Mouse (Mus musculus) heart, embryonic 14.5 days (tissue): ENCODE measurements at regions not wholly inside any gene's neighbourhood (a gene's known extent, or its start where the extent isn't known, plus 50 kb on each side); places are given as distances from the start of the nearest gene placed in this dataset.

Source experiments
- ATAC-seq: fragments of 200-750 bp; cut with Nextera tagmentation; 2 replicates; pipeline ENCODE4 v1.8.0; 2017; ENCODE audit warnings: low read depth, moderate TSS enrichment; ENCODE audit not compliant: insufficient number of reproducible peaks, insufficient read depth, low FRiP score
- H3K27ac ChIP-seq, 2 experiments: fragments of 200-500 bp in 1 of 2; fragments of 300-500 bp in 1 of 2; sonication (generic) in 1 of 2; replicated peaks in 1 of 2; 2 replicates each; pipeline ENCODE4 v1.5.1; 2012 to 2014; ENCODE audit warnings: low read depth in 2 of 2, low read length in 2 of 2, control low read depth in 1 of 2, mild to moderate bottlenecking in 1 of 2, mixed read lengths in 1 of 2; ENCODE audit not compliant: control insufficient read depth in 1 of 2, insufficient read depth in 1 of 2
- H3K27me3 ChIP-seq: fragments of 300-500 bp; sonication (generic); 2 replicates; pipeline ENCODE4 v1.6.1; 2014; ENCODE audit warnings: mild to moderate bottlenecking, low read length, control low read depth; ENCODE audit not compliant: control insufficient read depth, insufficient read depth
- H3K36me3 ChIP-seq: fragments of 300-500 bp; sonication (generic); 2 replicates; pipeline ENCODE4 v1.6.1; 2014; ENCODE audit warnings: mild to moderate bottlenecking, control low read depth, low read length, mixed read lengths; ENCODE audit not compliant: control insufficient read depth, insufficient read depth
- H3K4me1 ChIP-seq, 2 experiments: fragments of 200-500 bp in 1 of 2; fragments of 300-500 bp in 1 of 2; sonication (generic) in 1 of 2; 2 replicates each; pipeline ENCODE4 v1.6.1; 2012 to 2014; ENCODE audit warnings: low read length in 2 of 2, control low read depth in 1 of 2, mixed read lengths in 1 of 2; ENCODE audit not compliant: control insufficient read depth in 2 of 2, insufficient read depth in 2 of 2
- H3K4me2 ChIP-seq: fragments of 300-500 bp; sonication (generic); 2 replicates; pipeline ENCODE4 v1.6.1; 2014; ENCODE audit warnings: mild to moderate bottlenecking, low read length
- H3K4me3 ChIP-seq, 2 experiments: fragments of 200-500 bp in 1 of 2; fragments of 300-500 bp in 1 of 2; sonication (generic) in 1 of 2; 2 replicates each; pipeline ENCODE4 v1.5.1; 2012 to 2014; ENCODE audit warnings: low read length in 2 of 2, mild to moderate bottlenecking in 2 of 2, control low read depth in 1 of 2, low read depth in 1 of 2, moderate library complexity in 1 of 2; ENCODE audit not compliant: control insufficient read depth in 1 of 2, insufficient read depth in 1 of 2
- H3K9ac ChIP-seq: fragments of 300-500 bp; sonication (generic); 2 replicates; pipeline ENCODE4 v1.6.1; 2014; ENCODE audit warnings: mild to moderate bottlenecking, low read length
- H3K9me3 ChIP-seq: fragments of 300-500 bp; sonication (generic); 2 replicates; pipeline ENCODE4 v1.6.1; 2016; ENCODE audit warnings: low read length, control low read depth; ENCODE audit not compliant: control insufficient read depth
- WGBS: fragments of 180-500 bp; shearing (Covaris S2); extraction: QIAGEN DNeasy Blood & Tissue Kit; methylation state at CpG from one replicate; pipeline ENCODE4 v1.1.7; 2014; 5-methylcytosine and 5-hydroxymethylcytosine counted together

DNA sequence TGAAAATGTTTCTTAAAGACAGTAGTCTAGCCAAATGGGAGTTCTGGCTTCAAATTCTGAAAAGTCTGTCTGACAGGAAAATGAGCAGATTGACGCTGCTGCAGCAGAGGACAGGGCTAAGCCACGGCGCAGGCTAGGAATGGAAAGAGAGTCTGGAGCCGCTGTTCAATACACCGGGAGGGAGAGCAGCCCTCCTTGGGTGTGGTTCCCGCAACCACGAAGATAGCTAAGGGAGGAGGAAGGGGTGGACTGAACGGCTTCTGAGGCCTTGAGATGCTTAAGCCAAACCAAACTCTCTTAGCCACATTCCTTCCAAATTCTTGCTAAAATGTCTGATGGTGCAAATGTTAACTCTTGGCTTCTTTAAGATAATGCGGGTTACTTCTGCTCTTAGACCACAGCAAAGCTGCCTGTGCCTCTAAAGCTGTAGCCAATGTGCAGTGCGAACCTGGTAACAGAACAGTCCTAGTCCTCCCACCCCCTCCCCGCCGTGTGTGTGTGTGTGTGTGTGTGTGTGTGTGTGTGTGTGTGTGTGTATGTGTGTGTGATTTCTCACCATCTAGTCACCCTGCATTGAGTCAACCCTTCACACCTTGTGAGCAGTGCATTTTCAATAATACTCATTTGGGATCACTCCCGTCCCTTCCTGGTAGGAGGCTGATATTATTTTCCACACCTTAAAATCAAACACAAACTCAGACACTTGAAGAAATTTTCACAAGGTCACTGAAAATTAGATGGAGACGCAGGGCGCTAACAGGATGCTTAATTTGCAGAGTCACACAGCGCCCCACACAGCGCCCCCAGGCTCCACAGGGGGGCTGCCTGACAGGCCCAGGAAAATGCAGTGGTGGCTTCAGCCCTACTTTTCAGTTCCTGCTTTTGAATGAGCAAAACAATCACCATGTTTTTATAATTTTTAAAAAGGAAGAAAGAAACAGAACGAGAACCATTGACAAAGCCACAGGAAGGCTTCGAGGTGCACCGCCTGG lies 73.2 kb upstream of the Arg1 start:
- no peak for ATAC-seq
- WGBS = 62% methylated on average over 20 of the region's 20 CpGs

GRCm38 (mm10) chr10:24999807-25000206 lies 72.5 kb upstream of the Arg1 start:
- Histone ChIP-seq H3K36me3 (no peaks in the 10 kb centered on the region), H3K4me3 (no peak overlapping the region), H3K27me3 (no peaks in the 10 kb centered on the region), H3K4me1 (no peaks in the 10 kb centered on the region), H3K4me2 (no peak overlapping the region), H3K9me3 (no peaks in the 10 kb centered on the region), H3K9ac (no peak overlapping the region), H3K27ac (no peak overlapping the region)
- 69% methylated on average over 5 of the region's 5 CpGs for WGBS
- no peak for ATAC-seq

More for the DNA sequence above, 73.2 kb upstream of the Arg1 start:
- no peak overlapping the region for H3K9ac ChIP-seq
- H3K27ac ChIP-seq = no peak overlapping the region
- H3K27me3 ChIP-seq = no peaks in the 10 kb centered on the region
- H3K4me1 ChIP-seq = no peaks in the 10 kb centered on the region
- H3K4me3 ChIP-seq = no peak overlapping the region
- no peak overlapping the region for H3K4me2 ChIP-seq
- no peaks in the 10 kb centered on the region for H3K36me3 ChIP-seq
- no peaks in the 10 kb centered on the region for H3K9me3 ChIP-seq

- no peaks in the 10 kb centered on the region for H3K27me3 ChIP-seq
- ATAC-seq = no peak
- H3K9me3 ChIP-seq = no peaks in the 10 kb centered on the region
- no peak overlapping the region for H3K27ac ChIP-seq
- no peak overlapping the region for H3K4me3 ChIP-seq
- H3K36me3 ChIP-seq = no peaks in the 10 kb centered on the region
- no peak overlapping the region for H3K9ac ChIP-seq
- no peak overlapping the region for H3K4me2 ChIP-seq
- 71% methylated on average over 3 of the region's 3 CpGs for WGBS
- H3K4me1 ChIP-seq = no peaks in the 10 kb centered on the region
These were observed 70.4 kb upstream of the Arg1 start for GRCm38 (mm10) chr10:24997661-24998060.

- ATAC-seq = no peak
- 85% methylated on average over 2 of the region's 2 CpGs for WGBS
These were observed 68.5 kb upstream of the Arg1 start for GRCm38 (mm10) chr10:24995751-24996150.

DNA sequence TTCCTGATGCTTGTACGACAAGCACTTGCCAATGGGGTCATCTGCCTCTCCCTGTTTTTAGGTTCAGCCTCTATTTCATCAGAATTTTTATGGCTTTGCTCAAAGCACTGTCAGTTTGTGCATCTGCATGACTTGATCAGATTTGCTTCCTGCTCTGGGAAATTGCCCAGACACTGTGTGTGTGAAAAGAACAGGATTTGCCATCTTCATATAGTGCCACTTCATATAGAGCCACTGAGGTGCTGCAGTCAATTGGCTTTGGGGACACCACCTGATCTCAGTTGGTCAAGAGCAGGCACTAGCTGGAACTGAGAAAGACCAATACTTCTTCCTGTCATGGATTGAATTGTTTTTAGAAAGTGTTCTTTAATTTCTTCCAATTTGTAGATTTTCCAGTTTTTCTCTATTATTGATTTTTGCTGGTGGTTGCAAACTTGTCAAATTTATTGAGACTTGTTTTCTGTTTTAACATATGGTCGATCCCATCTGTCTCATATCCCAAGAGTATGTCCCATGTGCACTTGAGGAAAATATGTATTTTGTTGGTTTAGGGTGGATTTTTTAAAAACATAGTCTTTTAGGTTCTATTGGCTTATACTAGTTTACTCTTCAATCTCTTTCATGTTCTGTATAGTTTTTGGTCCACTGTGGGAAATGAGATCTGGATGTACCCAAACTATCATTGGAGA lies 62.8 kb upstream of the Arg1 start:
- Histone ChIP-seq H3K36me3 (no peaks in the 10 kb centered on the region), H3K4me2 (no peak overlapping the region), H3K4me1 (no peaks in the 10 kb centered on the region; a peak in 2 of 4 replicates), H3K27ac (no peak overlapping the region), H3K27me3 (no peaks in the 10 kb centered on the region), H3K9me3 (no peaks in the 10 kb centered on the region), H3K9ac (no peak overlapping the region), H3K4me3 (no peak overlapping the region)
- 82% methylated on average over 2 of the region's 2 CpGs for WGBS
- ATAC-seq = no peak

More at GRCm38 (mm10) chr10:24995751-24996150, 68.5 kb upstream of the Arg1 start:
- H3K36me3 ChIP-seq = no peaks in the 10 kb centered on the region
- H3K27ac ChIP-seq = no peak overlapping the region
- no peak overlapping the region for H3K9ac ChIP-seq
- no peak overlapping the region for H3K4me2 ChIP-seq
- no peaks in the 10 kb centered on the region for H3K4me1 ChIP-seq
- H3K27me3 ChIP-seq = no peaks in the 10 kb centered on the region
- no peaks in the 10 kb centered on the region for H3K9me3 ChIP-seq
- no peak overlapping the region for H3K4me3 ChIP-seq

- Histone ChIP-seq H3K9ac (no peak overlapping the region), H3K4me1 (no peaks in the 10 kb centered on the region; a peak in 2 of 4 replicates), H3K4me3 (no peak overlapping the region), H3K4me2 (no peak overlapping the region), H3K27ac (peak overlapping the region; percentile 50 to 77), H3K36me3 (no peaks in the 10 kb centered on the region), H3K27me3 (no peaks in the 10 kb centered on the region), H3K9me3 (peaks cover 10% of the 10 kb centered on the region; the same call in 1 of the 2 replicates)
- ATAC-seq = no peak
- 73% methylated on average over 4 of the region's 4 CpGs for WGBS
These were observed 57.5 kb upstream of the Arg1 start for GRCm38 (mm10) chr10:24984801-24985200.

DNA sequence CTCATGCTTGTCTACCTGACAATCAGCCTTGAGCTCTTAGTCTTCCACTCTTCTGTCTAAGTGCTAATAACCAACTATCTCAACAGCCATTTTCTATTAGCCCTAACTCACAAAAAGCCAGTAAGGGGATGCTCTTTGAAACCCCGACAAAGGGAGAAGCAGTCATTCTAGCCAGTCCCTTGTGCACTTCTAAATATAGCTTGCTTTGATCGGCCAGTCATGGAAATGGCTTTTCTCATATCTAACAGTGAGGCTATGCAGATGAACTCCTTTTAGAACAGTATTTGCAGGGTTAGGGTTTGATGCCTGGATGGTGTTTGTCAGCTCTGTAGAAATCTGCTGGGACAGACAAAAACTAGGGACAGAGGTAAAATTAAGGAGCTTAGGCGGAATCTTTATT lies 54.5 kb upstream of the Arg1 start:
- no peak overlapping the region for H3K4me2 ChIP-seq
- no peak for ATAC-seq
- H3K4me1 ChIP-seq = peaks cover 0 to 4% of the 10 kb centered on the region in 2 experiments; a peak in 1 of 4 replicates
- H3K9me3 ChIP-seq = peaks cover 10% of the 10 kb centered on the region; the same call in 1 of the 2 replicates
- no peak overlapping the region for H3K9ac ChIP-seq
- H3K27me3 ChIP-seq = no peaks in the 10 kb centered on the region
- H3K4me3 ChIP-seq = no peak overlapping the region
- WGBS = 38% methylated on average over 3 of the region's 3 CpGs
- no peak overlapping the region; a peak in 1 of 4 replicates for H3K27ac ChIP-seq
- no peaks in the 10 kb centered on the region for H3K36me3 ChIP-seq
